Mouse (Mus musculus) forebrain, embryonic 15.5 days (tissue): ENCODE results near the gene Sult2b1. TPM values are rescaled to one million over a fixed set of nuclear protein-coding genes. Genes with fewer than 3 reads are reported as not detected.
A peak's percentile ranks its signal among the peaks of the same experiment; 100 is the strongest.

Experiments used
- ATAC-seq: fragments of 200-750 bp; cut with Nextera tagmentation; replicated peaks from 2 replicates; pipeline ENCODE4 v1.8.0; 2017; ENCODE audit warnings: mild to moderate bottlenecking, moderate TSS enrichment, moderate library complexity
- H3K27ac ChIP-seq: fragments of 300-500 bp; sonication (generic); replicated peaks from 2 replicates; pipeline ENCODE4 v1.5.1; 2015; ENCODE audit warnings: mild to moderate bottlenecking, inconsistent platforms
- H3K27me3 ChIP-seq: fragments of 300-500 bp; sonication (generic); 2 replicates; pipeline ENCODE4 v1.6.1; 2015; ENCODE audit warnings: inconsistent platforms
- H3K36me3 ChIP-seq: fragments of 300-500 bp; sonication (generic); 2 replicates; pipeline ENCODE4 v1.6.1; 2015; ENCODE audit warnings: mild to moderate bottlenecking, inconsistent platforms
- H3K4me1 ChIP-seq: fragments of 300-500 bp; sonication (generic); 2 replicates; pipeline ENCODE4 v1.6.1; 2015; ENCODE audit warnings: inconsistent platforms
- H3K4me2 ChIP-seq: fragments of 300-500 bp; sonication (generic); replicated peaks from 2 replicates; pipeline ENCODE4 v1.6.1; 2015; ENCODE audit warnings: mild to moderate bottlenecking, inconsistent platforms
- H3K4me3 ChIP-seq: fragments of 300-500 bp; sonication (generic); 2 replicates; pipeline ENCODE4 v1.5.1; 2015; ENCODE audit warnings: mild to moderate bottlenecking, inconsistent platforms
- H3K9ac ChIP-seq: fragments of 300-500 bp; sonication (generic); replicated peaks from 2 replicates; pipeline ENCODE4 v1.6.1; 2015; ENCODE audit warnings: mild to moderate bottlenecking, inconsistent platforms
- H3K9me3 ChIP-seq: fragments of 300-500 bp; sonication (generic); 2 replicates; pipeline ENCODE4 v1.6.1; 2016; ENCODE audit warnings: inconsistent platforms
- WGBS: fragments of 180-500 bp; shearing (Covaris S2); methylation state at CpG from one replicate; pipeline ENCODE4 v1.1.7; 2015; ENCODE audit warnings: mixed read lengths; 5-methylcytosine and 5-hydroxymethylcytosine counted together
- polyA plus RNA-seq: library from polyadenylated mRNA; unstranded; fragments of >200 nt; fragmentation: Nextera tagmentation; extraction: Ambion mirVana; gene quantifications from 2 replicates; pipeline ENCODE4 v1.2.1, GENCODE M21; 2015

Gene Sult2b1
- polyA plus RNA-seq, 1 experiment from 2014 or later = 7.6 TPM

GRCm38 (mm10) chr7:45695098-45695497, 89.4 kb downstream of the Sult2b1 start:
- no peak overlapping the region for H3K27ac ChIP-seq
- H3K9me3 ChIP-seq = no peaks in the 10 kb centered on the region
- WGBS = 39% methylated on average over 6 of the region's 6 CpGs
- no peak overlapping the region for H3K4me2 ChIP-seq
- H3K4me3 ChIP-seq = no peak overlapping the region
- H3K9ac ChIP-seq = no peak overlapping the region
- ATAC-seq = no peak
- no peaks in the 10 kb centered on the region for H3K36me3 ChIP-seq
- H3K27me3 ChIP-seq = peaks cover 17% of the 10 kb centered on the region
- H3K4me1 ChIP-seq = peaks cover 7% of the 10 kb centered on the region

GRCm38 (mm10) chr7:45693921-45694591, 90.4 kb downstream of the Sult2b1 start, which contains the start of gene Sec1:
Sec1 (minus strand) TSS chr7:45694402.
- H3K36me3 ChIP-seq = no peaks in the 10 kb centered on the region
- no peak for ATAC-seq
- H3K4me1 ChIP-seq = no peaks in the 10 kb centered on the region
- no peak within 1 kb of the TSS for H3K4me2 ChIP-seq
- H3K27me3 ChIP-seq = peaks cover 8% of the 10 kb centered on the region
- H3K9ac ChIP-seq = no peak within 1 kb of the TSS
- no peak within 1 kb of the TSS for H3K4me3 ChIP-seq
- WGBS = 89% methylated on average over 50 of the region's 50 CpGs
- H3K27ac ChIP-seq = no peak within 1 kb of the TSS
- H3K9me3 ChIP-seq = no peaks in the 10 kb centered on the region

GRCm38 (mm10) chr7:45692364-45692763, 92.1 kb downstream of the Sult2b1 start:
- H3K4me1 ChIP-seq = no peaks in the 10 kb centered on the region
- no peak overlapping the region for H3K4me2 ChIP-seq
- no peaks in the 10 kb centered on the region for H3K27me3 ChIP-seq
- no peak overlapping the region for H3K27ac ChIP-seq
- H3K9me3 ChIP-seq = no peaks in the 10 kb centered on the region
- no peaks in the 10 kb centered on the region for H3K36me3 ChIP-seq
- WGBS = 78% methylated on average over 2 of the region's 2 CpGs
- no peak for ATAC-seq
- H3K4me3 ChIP-seq = no peak overlapping the region
- no peak overlapping the region for H3K9ac ChIP-seq

- Histone ChIP-seq H3K4me2 (no peak overlapping the region), H3K27ac (no peak overlapping the region), H3K9ac (no peak overlapping the region), H3K27me3 (no peaks in the 10 kb centered on the region), H3K36me3 (no peaks in the 10 kb centered on the region), H3K4me3 (no peak overlapping the region), H3K4me1 (no peaks in the 10 kb centered on the region), H3K9me3 (no peaks in the 10 kb centered on the region)
- WGBS = 82% methylated on average over 11 of the region's 11 CpGs
- no peak for ATAC-seq
Observed at GRCm38 (mm10) chr7:45689800-45690199, 94.7 kb downstream of the Sult2b1 start.

GRCm38 (mm10) chr7:45689099-45689498, 95.4 kb downstream of the Sult2b1 start:
- Histone ChIP-seq H3K4me2 (no peak overlapping the region), H3K4me1 (no peaks in the 10 kb centered on the region), H3K27ac (no peak overlapping the region), H3K4me3 (no peak overlapping the region), H3K9ac (no peak overlapping the region), H3K9me3 (no peaks in the 10 kb centered on the region), H3K27me3 (no peaks in the 10 kb centered on the region), H3K36me3 (no peaks in the 10 kb centered on the region)
- ATAC-seq = no peak
- WGBS = 71% methylated on average over 6 of the region's 6 CpGs

- Histone ChIP-seq H3K27me3 (no peaks in the 10 kb centered on the region), H3K27ac (no peak overlapping the region), H3K9me3 (no peaks in the 10 kb centered on the region), H3K4me1 (peaks cover 8% of the 10 kb centered on the region), H3K9ac (no peak overlapping the region), H3K36me3 (no peaks in the 10 kb centered on the region), H3K4me2 (no peak overlapping the region), H3K4me3 (no peak overlapping the region)
- ATAC-seq = no peak
- WGBS = 77% methylated on average over 3 of the region's 3 CpGs
Observed at GRCm38 (mm10) chr7:45686841-45687240, 97.6 kb downstream of the Sult2b1 start.

- no peaks in the 10 kb centered on the region for H3K36me3 ChIP-seq
- no peak overlapping the region for H3K4me2 ChIP-seq
- H3K27ac ChIP-seq = no peak overlapping the region
- no peak for ATAC-seq
- no peak overlapping the region for H3K4me3 ChIP-seq
- 75% methylated on average over 10 of the region's 10 CpGs for WGBS
- H3K9me3 ChIP-seq = no peaks in the 10 kb centered on the region
- H3K27me3 ChIP-seq = no peaks in the 10 kb centered on the region
- peaks cover 8% of the 10 kb centered on the region for H3K4me1 ChIP-seq
- H3K9ac ChIP-seq = no peak overlapping the region
Observed at GRCm38 (mm10) chr7:45685811-45686210, 98.7 kb downstream of the Sult2b1 start.

GRCm38 (mm10) chr7:45683396-45684050, 100.9 kb downstream of the Sult2b1 start, which contains the start of gene Ntn5:
Ntn5 (plus strand) TSS chr7:45684022.
- no peak for ATAC-seq
- Histone ChIP-seq H3K4me3 (no peak within 1 kb of the TSS), H3K27me3 (no peaks in the 10 kb centered on the region), H3K27ac (peak within 1 kb of the TSS; percentile 69), H3K9ac (no peak within 1 kb of the TSS), H3K9me3 (no peaks in the 10 kb centered on the region), H3K4me1 (peaks cover 8% of the 10 kb centered on the region), H3K4me2 (no peak within 1 kb of the TSS), H3K36me3 (no peaks in the 10 kb centered on the region)
- 75% methylated on average over 7 of the region's 7 CpGs for WGBS

- Histone ChIP-seq H3K9me3 (no peaks in the 10 kb centered on the region), H3K36me3 (no peaks in the 10 kb centered on the region), H3K4me1 (peaks cover 8% of the 10 kb centered on the region), H3K4me3 (peak overlapping the region; percentile 16), H3K4me2 (peak overlapping the region; percentile 32), H3K27me3 (no peaks in the 10 kb centered on the region), H3K9ac (0 out of 2 replicates have a peak overlapping the region, but pooled peaks have one; percentile 33), H3K27ac (peak overlapping the region; percentile 69)
- peak; percentile 79 for ATAC-seq
- 29% methylated on average over 14 of the region's 14 CpGs for WGBS
Observed at GRCm38 (mm10) chr7:45682144-45683126, 102.0 kb downstream of the Sult2b1 start.

GRCm38 (mm10) chr7:45681046-45681736, 103.3 kb downstream of the Sult2b1 start:
- WGBS = 89% methylated on average over 8 of the region's 8 CpGs

More at GRCm38 (mm10) chr7:45681046-45681736, 103.3 kb downstream of the Sult2b1 start:
- no peak overlapping the region for H3K9ac ChIP-seq
- no peak overlapping the region for H3K27ac ChIP-seq
- no peak overlapping the region for H3K4me2 ChIP-seq
- peaks cover 8% of the 10 kb centered on the region for H3K4me1 ChIP-seq
- H3K36me3 ChIP-seq = no peaks in the 10 kb centered on the region
- no peak overlapping the region for H3K4me3 ChIP-seq
- no peaks in the 10 kb centered on the region for H3K9me3 ChIP-seq
- no peaks in the 10 kb centered on the region for H3K27me3 ChIP-seq
- no peak for ATAC-seq
